Mouse (Mus musculus) liver, embryonic 14.5 days (tissue): ENCODE measurements at regions not wholly inside any gene's neighbourhood (a gene's known extent, or its start where the extent isn't known, plus 50 kb on each side); places are given as distances from the start of the nearest gene placed in this dataset.

ENCODE experiments used
- ATAC-seq: fragments of 200-750 bp; cut with Nextera tagmentation; 2 replicates; pipeline ENCODE4 v1.8.0; 2017; ENCODE audit warnings: moderate number of reproducible peaks, mild to moderate bottlenecking, moderate library complexity; ENCODE audit not compliant: insufficient read depth
- DNase-seq, 3 experiments: peaks; one replicate each; pipeline ENCODE4 v3.0.0-alpha.2; 2012 to 2013; ENCODE audit warnings: low read depth in 3 of 3, low spot score in 3 of 3
- H3K27ac ChIP-seq: fragments of 300-500 bp; sonication (generic); 2 replicates; pipeline ENCODE4 v1.5.1; 2014; ENCODE audit warnings: moderate library complexity, mild to moderate bottlenecking, control low read depth, inconsistent platforms
- H3K27me3 ChIP-seq: fragments of 300-500 bp; sonication (generic); 2 replicates; pipeline ENCODE4 v1.6.1; 2014; ENCODE audit warnings: mild to moderate bottlenecking, low read length, moderate library complexity; ENCODE audit not compliant: control insufficient read depth, insufficient read depth
- H3K36me3 ChIP-seq: fragments of 300-500 bp; sonication (generic); replicated peaks from 2 replicates; pipeline ENCODE4 v1.6.1; 2014; ENCODE audit warnings: low read depth; ENCODE audit not compliant: control insufficient read depth, insufficient read depth
- H3K4me1 ChIP-seq, 2 experiments: fragments of 200-500 bp in 1 of 2; fragments of 300-500 bp in 1 of 2; sonication (generic) in 1 of 2; replicated peaks; 2 replicates each; pipeline ENCODE4 v1.6.1; 2012 to 2014; ENCODE audit warnings: antibody characterized with exemption in 1 of 2, inconsistent platforms in 1 of 2, low read length in 1 of 2; ENCODE audit not compliant: control insufficient read depth in 2 of 2, insufficient read depth in 2 of 2
- H3K4me2 ChIP-seq: fragments of 300-500 bp; sonication (generic); 2 replicates; pipeline ENCODE4 v1.6.1; 2014; ENCODE audit warnings: low read depth, mild to moderate bottlenecking, control low read depth, moderate library complexity
- H3K4me3 ChIP-seq, 2 experiments: fragments of 200-500 bp in 1 of 2; fragments of 300-500 bp in 1 of 2; sonication (generic) in 1 of 2; 2 replicates each; pipeline ENCODE4 v1.5.1; 2012 to 2014; ENCODE audit warnings: low read depth in 2 of 2, low read length in 2 of 2, mild to moderate bottlenecking in 2 of 2, control low read depth in 1 of 2, inconsistent platforms in 1 of 2, moderate library complexity in 1 of 2; ENCODE audit not compliant: insufficient read depth in 1 of 2
- H3K9ac ChIP-seq: fragments of 300-500 bp; sonication (generic); replicated peaks from 2 replicates; pipeline ENCODE4 v1.6.1; 2014; ENCODE audit warnings: mild to moderate bottlenecking, control low read depth, moderate library complexity
- H3K9me3 ChIP-seq: fragments of 300-500 bp; sonication (generic); 2 replicates; pipeline ENCODE4 v1.6.1; 2016; ENCODE audit warnings: low read length, mixed read lengths; ENCODE audit not compliant: control insufficient read depth
- CTCF ChIP-seq: IDR thresholded peaks from 2 replicates; pipeline ENCODE4 v1.5.1; 2016; ENCODE audit warnings: antibody characterized with exemption, low read depth, control low read depth
- EP300 ChIP-seq: IDR thresholded peaks from 2 replicates; pipeline ENCODE4 v1.6.1; 2016; ENCODE audit warnings: antibody characterized with exemption, low read depth
- WGBS: fragments of 180-500 bp; shearing (Covaris S2); extraction: QIAGEN DNeasy Blood & Tissue Kit; methylation state at CpG from one replicate; pipeline ENCODE4 v1.1.7; 2014; ENCODE audit not compliant: insufficient replicate concordance; 5-methylcytosine and 5-hydroxymethylcytosine counted together

GRCm38 (mm10) chr4:87657855-87658254, 375.3 kb downstream of the Mllt3 start:
- H3K9ac ChIP-seq: no peak overlapping the region
- no peak for DNase-seq
- H3K4me2 ChIP-seq: no peak overlapping the region
- WGBS: 34% methylated on average over 2 of the region's 2 CpGs
- H3K4me1 ChIP-seq: no peaks in the 10 kb centered on the region
- no peak overlapping the region for H3K27ac ChIP-seq
- H3K27me3 ChIP-seq: no peaks in the 10 kb centered on the region
- no peaks in the 10 kb centered on the region for H3K9me3 ChIP-seq
- ATAC-seq: no peak
- H3K4me3 ChIP-seq: no peak overlapping the region
- no peaks in the 10 kb centered on the region for H3K36me3 ChIP-seq
- TF ChIP-seq CTCF (no peak), EP300 (no peak)

GRCm38 (mm10) chr4:87653440-87654165, 379.6 kb downstream of the Mllt3 start:
- H3K9me3 ChIP-seq: no peaks in the 10 kb centered on the region
- H3K27me3 ChIP-seq: no peaks in the 10 kb centered on the region
- no peaks in the 10 kb centered on the region for H3K36me3 ChIP-seq
- ATAC-seq (no peak), DNase-seq (no peak)
- TF ChIP-seq EP300: no peak
- no peak for TF ChIP-seq CTCF
- H3K9ac ChIP-seq: no peak overlapping the region
- no peaks in the 10 kb centered on the region for H3K4me1 ChIP-seq
- 36% methylated on average over 5 of the region's 5 CpGs for WGBS
- H3K4me3 ChIP-seq: no peak overlapping the region
- H3K4me2 ChIP-seq: no peak overlapping the region
- H3K27ac ChIP-seq: no peak overlapping the region

DNA sequence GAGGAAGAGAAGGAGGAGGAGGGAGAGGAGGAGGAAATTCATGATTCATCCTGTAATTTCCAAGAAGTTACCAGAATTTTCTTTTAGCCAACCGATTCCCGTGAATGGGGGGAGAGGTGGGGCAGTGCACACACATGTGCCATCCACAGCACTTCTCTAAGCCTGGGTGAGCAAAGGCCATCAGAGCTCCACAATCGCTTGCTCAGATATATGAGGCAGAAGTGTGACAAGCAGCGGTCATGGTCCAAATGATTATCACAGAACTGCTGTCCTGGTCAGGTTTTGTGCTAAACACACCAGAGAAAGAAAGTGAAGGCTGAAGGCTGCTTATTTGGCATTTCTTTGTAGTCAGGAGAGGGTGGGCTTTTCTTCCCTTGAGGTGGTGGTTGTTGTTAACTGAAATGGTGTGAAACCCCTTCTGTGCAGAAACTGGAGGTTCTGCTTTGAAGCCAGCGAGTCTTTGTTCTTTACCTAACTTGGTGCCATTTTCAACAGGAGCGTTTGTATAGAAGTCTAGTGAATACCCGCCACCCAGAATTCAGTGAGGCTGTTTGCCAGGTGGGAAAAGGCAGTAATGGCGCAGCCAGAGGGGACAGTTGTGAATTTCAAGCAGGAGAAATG, 380.7 kb downstream of the Mllt3 start:
- DNase-seq (no peak), ATAC-seq (no peak)
- TF ChIP-seq CTCF: no peak
- WGBS: 48% methylated on average over 8 of the region's 8 CpGs
- Histone ChIP-seq H3K27me3 (no peaks in the 10 kb centered on the region), H3K36me3 (no peaks in the 10 kb centered on the region), H3K9ac (no peak overlapping the region), H3K4me3 (no peak overlapping the region), H3K4me1 (peaks cover 0 to 4% of the 10 kb centered on the region in 2 experiments; a peak in 1 of 4 replicates), H3K9me3 (no peaks in the 10 kb centered on the region), H3K4me2 (no peak overlapping the region), H3K27ac (no peak overlapping the region)

DNA sequence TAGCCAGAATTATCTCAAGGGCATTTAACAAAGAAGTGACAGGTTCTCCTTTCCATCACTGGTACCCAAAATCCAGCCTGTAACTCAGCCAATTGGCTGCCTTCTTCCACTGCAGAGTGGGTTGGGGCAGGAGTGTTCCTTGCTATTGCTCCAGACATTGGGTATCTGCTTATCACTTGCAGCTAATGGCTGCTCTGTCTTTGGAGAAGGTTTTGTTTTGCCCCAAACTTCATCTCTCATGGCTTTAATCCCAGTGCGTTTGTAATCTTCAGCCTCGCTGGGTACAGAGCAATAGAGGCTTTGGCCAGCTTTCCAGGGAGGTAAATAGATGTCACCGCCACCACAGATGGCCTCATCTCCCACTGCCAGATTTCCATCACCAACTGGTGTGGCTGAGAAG, 381.9 kb downstream of the Mllt3 start:
- no peak for DNase-seq
- Histone ChIP-seq H3K4me3 (no peak overlapping the region), H3K27me3 (no peaks in the 10 kb centered on the region), H3K36me3 (no peaks in the 10 kb centered on the region), H3K9ac (no peak overlapping the region), H3K9me3 (no peaks in the 10 kb centered on the region), H3K4me2 (no peak overlapping the region), H3K27ac (no peak overlapping the region), H3K4me1 (peaks cover 0 to 4% of the 10 kb centered on the region in 2 experiments; a peak in 1 of 4 replicates)
- TF ChIP-seq EP300 (no peak), CTCF (no peak)
- ATAC-seq: no peak
- WGBS: 59% methylated on average over 3 of the region's 3 CpGs

GRCm38 (mm10) chr4:87650837-87651236, 382.3 kb downstream of the Mllt3 start:
- no peaks in the 10 kb centered on the region for H3K36me3 ChIP-seq
- TF ChIP-seq EP300 (no peak), CTCF (no peak)
- no peak for ATAC-seq
- no peak overlapping the region for H3K27ac ChIP-seq
- WGBS: 45% methylated on average over 6 of the region's 6 CpGs
- peaks cover 0 to 4% of the 10 kb centered on the region in 2 experiments; a peak in 1 of 4 replicates for H3K4me1 ChIP-seq
- no peaks in the 10 kb centered on the region for H3K9me3 ChIP-seq
- no peak overlapping the region for H3K4me3 ChIP-seq
- H3K27me3 ChIP-seq: no peaks in the 10 kb centered on the region
- H3K4me2 ChIP-seq: no peak overlapping the region
- no peak overlapping the region for H3K9ac ChIP-seq
- DNase-seq: no peak
